Mouse (Mus musculus) myocyte (in vitro differentiated cells): ENCODE results near the gene Limd1. TPM values are rescaled to one million over a fixed set of nuclear protein-coding genes. Genes with fewer than 3 reads are reported as not detected.

Experiments used
- H3K27me3 ChIP-seq: one replicate; pipeline ENCODE4 v1.6.1; 2011; ENCODE audit not compliant: control insufficient read depth, insufficient read depth, insufficient read length
- H3K36me3 ChIP-seq: one replicate; pipeline ENCODE4 v1.6.1; 2011; ENCODE audit not compliant: control insufficient read depth, insufficient read depth
- H3K4me2 ChIP-seq: one replicate; pipeline ENCODE4 v1.6.1; 2011; ENCODE audit warnings: low read depth, control low read depth
- H3K4me3 ChIP-seq: one replicate; pipeline ENCODE4 v1.5.1; 2011; ENCODE audit warnings: mild to moderate bottlenecking, control low read depth, moderate library complexity
- H3K79me2 ChIP-seq: one replicate; pipeline ENCODE4 v1.6.1; 2011; ENCODE audit not compliant: control insufficient read depth, insufficient read depth
- H3ac ChIP-seq: one replicate; pipeline ENCODE4 v1.6.1; 2011; ENCODE audit not compliant: control insufficient read depth, insufficient read length
- CEBPB ChIP-seq: IDR thresholded peaks from 2 replicates; pipeline ENCODE4 v1.6.1; 2011; ENCODE audit warnings: mild to moderate bottlenecking, moderate library complexity; ENCODE audit not compliant: poor library complexity, insufficient read depth, severe bottlenecking
- E2F4 ChIP-seq: IDR thresholded peaks from one replicate; pipeline ENCODE4 v1.6.1; 2011; ENCODE audit warnings: mild to moderate bottlenecking, control low read depth, moderate library complexity; ENCODE audit not compliant: insufficient read depth
- MAX ChIP-seq: IDR thresholded peaks from one replicate; pipeline ENCODE4 v1.6.1; 2011; ENCODE audit warnings: low read depth, mild to moderate bottlenecking, control low read depth
- MYOD1 ChIP-seq, 3 experiments: IDR thresholded peaks; one replicate each; pipeline ENCODE4 v1.6.1; 2011; ENCODE audit warnings: control low read depth in 2 of 3, low read depth in 2 of 3, mild to moderate bottlenecking in 2 of 3, moderate library complexity in 1 of 3; ENCODE audit not compliant: insufficient read length in 2 of 3, control insufficient read depth in 1 of 3
- MYOG ChIP-seq, 3 experiments: IDR thresholded peaks; one replicate each; pipeline ENCODE4 v1.6.1; 2011; ENCODE audit warnings: control low read depth in 2 of 3, low read depth in 2 of 3, mild to moderate bottlenecking in 2 of 3; ENCODE audit not compliant: insufficient read length in 2 of 3, control insufficient read depth in 1 of 3, insufficient read depth in 1 of 3
- POLR2A ChIP-seq: IDR thresholded peaks from one replicate; pipeline ENCODE4 v1.6.1; 2011; ENCODE audit warnings: low read depth, mild to moderate bottlenecking, control low read depth, moderate library complexity; ENCODE audit not compliant: insufficient read length
- POLR2AphosphoS2 ChIP-seq: IDR thresholded peaks from one replicate; pipeline ENCODE4 v1.6.1; 2011; ENCODE audit warnings: low read depth, control low read depth; ENCODE audit not compliant: insufficient read length
- REST ChIP-seq: IDR thresholded peaks from one replicate; pipeline ENCODE4 v1.6.1; 2011; ENCODE audit warnings: mild to moderate bottlenecking, control low read depth, moderate library complexity; ENCODE audit not compliant: insufficient read depth, insufficient read length
- SRF ChIP-seq: IDR thresholded peaks from one replicate; pipeline ENCODE4 v1.6.1; 2011; ENCODE audit warnings: low read depth; ENCODE audit not compliant: control insufficient read depth, insufficient read length
- TCF12 ChIP-seq: IDR thresholded peaks from one replicate; pipeline ENCODE4 v1.6.1; 2011; ENCODE audit warnings: mild to moderate bottlenecking, control low read depth; ENCODE audit not compliant: poor library complexity, insufficient read depth, severe bottlenecking
- TCF3 ChIP-seq: IDR thresholded peaks from one replicate; pipeline ENCODE4 v1.6.1; 2011; ENCODE audit warnings: low read depth, control low read depth; ENCODE audit not compliant: insufficient read length
- USF1 ChIP-seq: IDR thresholded peaks from one replicate; pipeline ENCODE4 v1.6.1; 2011; ENCODE audit warnings: low read depth, mild to moderate bottlenecking, control low read depth, moderate library complexity
- polyA plus RNA-seq: library from polyadenylated mRNA; unstranded; fragments of >200 nt; fragmentation: generic; extraction: Trizol; gene quantifications from one replicate; pipeline ENCODE4 v1.2.1, GENCODE M21; 2012; ENCODE audit warnings: missing spikeins

The Limd1 gene
- polyA plus RNA-seq, 1 experiment: 23.5 TPM

- Histone ChIP-seq H3ac (no peak overlapping the region), H3K27me3 (no peaks in the 10 kb centered on the region), H3K4me3 (no peak overlapping the region), H3K4me2 (no peak overlapping the region), H3K79me2 (no peaks in the 10 kb centered on the region), H3K36me3 (peaks cover 20% of the 10 kb centered on the region)
- TF ChIP-seq USF1: no peak
- TF ChIP-seq MYOD1 (IDR thresholded peaks at IDR 0.05; ENCODE audit: control insufficient read depth in 1 of 3, insufficient read length in 2 of 3, low read depth in 2 of 3): peak in 1 of 3 experiments; percentile 8
- peak in 1 of 3 experiments; percentile 45 for TF ChIP-seq MYOG (IDR thresholded peaks at IDR 0.05; ENCODE audit: control insufficient read depth in 1 of 3, insufficient read depth in 1 of 3, insufficient read length in 2 of 3, low read depth in 2 of 3)
These were observed 42.2 kb downstream of the Limd1 start for GRCm38 (mm10) chr9:123520735-123521134.

DNA sequence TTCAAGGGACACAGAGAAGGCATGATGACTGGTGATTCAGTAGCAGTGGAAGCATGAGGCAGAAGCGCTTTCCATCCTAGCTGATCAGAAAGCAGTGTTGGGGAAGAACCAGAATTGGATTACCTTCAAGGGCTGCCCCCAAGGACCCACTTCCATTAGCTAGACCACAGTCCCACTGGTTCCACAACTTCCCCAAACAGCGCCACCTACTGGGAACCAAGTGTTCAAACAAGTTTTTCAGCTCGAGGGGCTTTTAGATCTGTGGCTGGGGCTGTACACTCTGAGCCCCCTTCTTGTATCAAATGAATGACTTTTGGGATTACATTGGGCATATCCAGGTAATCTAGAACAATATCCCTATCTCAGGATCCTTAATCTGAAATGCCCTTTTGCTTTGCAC is 45.2 kb downstream of the Limd1 start:
- H3K4me3 ChIP-seq: no peak overlapping the region
- no peaks in the 10 kb centered on the region for H3K27me3 ChIP-seq
- peaks cover 12% of the 10 kb centered on the region for H3K36me3 ChIP-seq
- no peak overlapping the region for H3ac ChIP-seq
- H3K4me2 ChIP-seq: no peak overlapping the region
- no peaks in the 10 kb centered on the region for H3K79me2 ChIP-seq
- TF ChIP-seq TCF12: no peak
- no peak for TF ChIP-seq MYOD1 (IDR thresholded peaks at IDR 0.05; ENCODE audit: control insufficient read depth in 1 of 3, insufficient read length in 2 of 3, low read depth in 2 of 3)
- TF ChIP-seq USF1: no peak
- TF ChIP-seq E2F4: no peak
- no peak for TF ChIP-seq MAX
- no peak for TF ChIP-seq POLR2AphosphoS2
- TF ChIP-seq MYOG (IDR thresholded peaks at IDR 0.05; ENCODE audit: control insufficient read depth in 1 of 3, insufficient read depth in 1 of 3, insufficient read length in 2 of 3, low read depth in 2 of 3): no peak
- no peak for TF ChIP-seq CEBPB
- TF ChIP-seq REST: no peak
- TF ChIP-seq TCF3: no peak
- TF ChIP-seq POLR2A: no peak
- no peak for TF ChIP-seq SRF

DNA sequence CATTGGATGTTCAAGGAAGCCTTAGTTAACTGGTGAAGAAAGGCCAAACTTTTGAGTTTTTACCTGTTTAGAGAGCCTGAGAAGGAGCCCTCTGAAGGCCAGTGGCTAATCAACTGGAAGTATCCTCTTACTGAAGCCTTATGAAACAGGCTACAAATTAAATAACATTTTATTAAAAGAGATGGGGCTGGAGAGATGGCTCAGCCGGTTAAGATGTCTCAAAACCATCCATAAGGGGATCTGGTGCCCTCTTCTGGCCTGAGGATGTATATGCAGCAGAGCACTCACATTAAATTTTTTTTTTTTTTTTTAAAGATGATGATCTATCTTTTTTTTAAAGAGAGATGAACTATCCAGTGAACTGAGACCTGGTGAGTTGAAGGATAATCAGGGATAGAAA is 46.6 kb downstream of the Limd1 start:
- H3K79me2 ChIP-seq: peaks cover 1% of the 10 kb centered on the region
- no peak for TF ChIP-seq POLR2A
- TF ChIP-seq MYOG (IDR thresholded peaks at IDR 0.05; ENCODE audit: control insufficient read depth in 1 of 3, insufficient read depth in 1 of 3, insufficient read length in 2 of 3, low read depth in 2 of 3): no peak
- TF ChIP-seq REST: no peak
- no peak for TF ChIP-seq E2F4
- no peak for TF ChIP-seq MAX
- TF ChIP-seq SRF: no peak
- TF ChIP-seq POLR2AphosphoS2: no peak
- no peak overlapping the region for H3K4me3 ChIP-seq
- H3K36me3 ChIP-seq: peaks cover 5% of the 10 kb centered on the region
- H3K4me2 ChIP-seq: no peak overlapping the region
- no peaks in the 10 kb centered on the region for H3K27me3 ChIP-seq
- no peak overlapping the region for H3ac ChIP-seq

DNA sequence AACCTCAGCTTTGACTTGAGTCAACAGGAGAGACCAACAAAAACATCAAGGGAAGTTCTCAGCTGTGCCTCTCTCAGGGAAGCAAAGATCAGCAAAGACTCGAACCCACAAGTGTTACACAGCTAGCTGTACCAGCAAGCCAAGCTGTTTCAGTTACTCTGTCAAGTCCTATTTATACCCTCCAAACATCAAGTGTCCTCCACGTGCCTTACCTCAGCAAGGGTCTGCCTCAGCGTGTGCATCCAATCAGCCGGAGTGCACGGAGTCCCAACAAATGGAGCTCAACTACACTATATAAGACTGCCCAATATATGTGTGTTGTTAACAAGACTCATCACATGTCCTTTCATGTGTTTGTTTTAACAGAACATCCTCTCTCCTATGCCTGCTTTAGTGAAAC is 48.0 kb downstream of the Limd1 start:
- no peak overlapping the region for H3K4me3 ChIP-seq
- no peaks in the 10 kb centered on the region for H3K27me3 ChIP-seq
- peaks cover 15% of the 10 kb centered on the region for H3K79me2 ChIP-seq
- H3K4me2 ChIP-seq: no peak overlapping the region
- H3ac ChIP-seq: no peak overlapping the region
- TF ChIP-seq POLR2A (no peak), MAX (no peak), USF1 (no peak), POLR2AphosphoS2 (no peak), TCF3 (no peak), MYOD1 (IDR thresholded peaks at IDR 0.05; ENCODE audit: control insufficient read depth in 1 of 3, insufficient read length in 2 of 3, low read depth in 2 of 3) (no peak), SRF (no peak), E2F4 (no peak), REST (no peak), TCF12 (no peak), MYOG (IDR thresholded peaks at IDR 0.05; ENCODE audit: control insufficient read depth in 1 of 3, insufficient read depth in 1 of 3, insufficient read length in 2 of 3, low read depth in 2 of 3) (no peak), CEBPB (no peak)
- H3K36me3 ChIP-seq: no peaks in the 10 kb centered on the region

DNA sequence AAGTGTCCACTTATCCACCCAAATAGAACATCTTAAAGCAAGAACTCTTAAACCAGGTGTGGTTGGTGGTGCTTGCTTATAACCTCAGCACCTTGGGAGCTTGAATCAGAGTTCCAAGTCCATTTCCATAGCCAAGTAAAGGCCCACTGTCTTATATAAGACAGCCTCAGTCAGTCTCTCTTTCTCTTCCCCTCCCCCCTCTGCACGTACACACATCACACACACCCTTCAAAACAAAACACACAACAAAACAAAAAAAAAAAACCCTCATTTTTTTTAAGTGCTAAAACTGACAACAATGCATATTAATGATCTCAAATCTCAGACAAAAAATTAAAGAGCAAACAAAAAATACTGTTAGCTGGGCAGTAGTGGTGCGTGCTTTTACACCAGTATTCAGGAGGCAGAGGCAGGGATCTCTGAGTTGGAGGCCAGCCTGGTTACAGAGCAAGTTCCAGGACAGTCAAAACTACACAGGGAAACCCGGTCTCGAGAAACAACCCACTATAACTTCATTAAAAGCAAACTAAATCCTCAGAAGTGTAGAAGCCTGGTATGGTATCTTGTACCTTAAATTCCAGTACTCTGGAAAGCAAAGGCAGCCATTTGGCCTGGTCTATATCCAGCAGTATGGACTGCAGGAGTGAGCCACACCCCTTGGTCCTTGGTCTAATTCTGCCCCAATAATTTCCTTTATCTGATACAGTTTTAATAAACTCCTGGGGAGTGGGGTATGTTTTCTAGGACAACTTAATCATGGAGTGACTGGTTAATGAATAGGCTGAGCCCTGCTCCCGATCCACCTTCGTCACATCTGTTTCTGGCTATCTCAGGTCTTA is 49.8 kb downstream of the Limd1 start:
- no peaks in the 10 kb centered on the region for H3K27me3 ChIP-seq
- peak overlapping the region; percentile 69 for H3K4me2 ChIP-seq
- H3K4me3 ChIP-seq: peak overlapping the region; percentile 61
- no peak for TF ChIP-seq MAX
- no peak for TF ChIP-seq TCF12
- no peak for TF ChIP-seq SRF
- TF ChIP-seq TCF3: no peak
- no peak for TF ChIP-seq E2F4
- TF ChIP-seq MYOD1 (IDR thresholded peaks at IDR 0.05; ENCODE audit: control insufficient read depth in 1 of 3, insufficient read length in 2 of 3, low read depth in 2 of 3): no peak
- no peak for TF ChIP-seq POLR2AphosphoS2
- no peak for TF ChIP-seq POLR2A
- no peak for TF ChIP-seq REST
- no peak for TF ChIP-seq USF1
- TF ChIP-seq MYOG (IDR thresholded peaks at IDR 0.05; ENCODE audit: control insufficient read depth in 1 of 3, insufficient read depth in 1 of 3, insufficient read length in 2 of 3, low read depth in 2 of 3): no peak
- H3K36me3 ChIP-seq: no peaks in the 10 kb centered on the region
- no peak overlapping the region for H3ac ChIP-seq
- peaks cover 33% of the 10 kb centered on the region for H3K79me2 ChIP-seq
